Mouse (Mus musculus) forebrain, embryonic 13.5 days (tissue): ENCODE data around the gene Prr15l. TPM values are rescaled to one million over a fixed set of nuclear protein-coding genes. Genes with fewer than 3 reads are reported as not detected.

ENCODE experiments used
- ATAC-seq: fragments of 200-750 bp; cut with Nextera tagmentation; 2 replicates; pipeline ENCODE4 v1.8.0; 2017
- H3K27ac ChIP-seq: fragments of 300-500 bp; sonication (generic); 2 replicates; pipeline ENCODE4 v1.5.1; 2015; ENCODE audit warnings: inconsistent platforms, mild to moderate bottlenecking, moderate library complexity
- H3K27me3 ChIP-seq: fragments of 300-500 bp; sonication (generic); 2 replicates; pipeline ENCODE4 v1.6.1; 2015; ENCODE audit warnings: mild to moderate bottlenecking, inconsistent platforms
- H3K36me3 ChIP-seq: fragments of 300-500 bp; sonication (generic); 2 replicates; pipeline ENCODE4 v1.6.1; 2015; ENCODE audit warnings: mild to moderate bottlenecking, inconsistent platforms; ENCODE audit not compliant: poor library complexity, severe bottlenecking
- H3K4me1 ChIP-seq: fragments of 300-500 bp; sonication (generic); 2 replicates; pipeline ENCODE4 v1.6.1; 2015; ENCODE audit warnings: inconsistent platforms
- H3K4me2 ChIP-seq: fragments of 300-500 bp; sonication (generic); 2 replicates; pipeline ENCODE4 v1.6.1; 2015; ENCODE audit warnings: inconsistent platforms, mild to moderate bottlenecking, moderate library complexity
- H3K4me3 ChIP-seq: fragments of 300-500 bp; sonication (generic); 2 replicates; pipeline ENCODE4 v1.5.1; 2015; ENCODE audit warnings: mild to moderate bottlenecking, inconsistent platforms
- H3K9ac ChIP-seq: fragments of 300-500 bp; sonication (generic); 2 replicates; pipeline ENCODE4 v1.6.1; 2015; ENCODE audit warnings: mild to moderate bottlenecking, inconsistent platforms
- H3K9me3 ChIP-seq: fragments of 300-500 bp; sonication (generic); replicated peaks from 2 replicates; pipeline ENCODE4 v1.6.1; 2016; ENCODE audit warnings: inconsistent platforms
- WGBS: fragments of 180-500 bp; shearing (Covaris S2); methylation state at CpG from one replicate; pipeline ENCODE4 v1.1.7; 2015; 5-methylcytosine and 5-hydroxymethylcytosine counted together
- polyA plus RNA-seq: library from polyadenylated mRNA; unstranded; fragments of >200 nt; fragmentation: Nextera tagmentation; extraction: Ambion mirVana; gene quantifications from 2 replicates; pipeline ENCODE4 v1.2.1, GENCODE M21; 2015

The Prr15l gene
- polyA plus RNA-seq, 1 experiment from 2014 or later, result 0.08 TPM

GRCm38 (mm10) chr11:96902639-96903635, 25.0 kb upstream of the Prr15l start:
- 3% methylated on average over 16 of the region's 16 CpGs for WGBS

GRCm38 (mm10) chr11:96906431-96907161, 21.3 kb upstream of the Prr15l start:
- no peak for ATAC-seq
- H3K4me3 ChIP-seq, result no peak overlapping the region
- no peaks in the 10 kb centered on the region for H3K27me3 ChIP-seq
- H3K9ac ChIP-seq, result no peak overlapping the region
- no peak overlapping the region for H3K4me2 ChIP-seq
- H3K9me3 ChIP-seq, result no peaks in the 10 kb centered on the region
- peak overlapping the region; percentile 48 for H3K27ac ChIP-seq
- H3K4me1 ChIP-seq, result peaks cover 68% of the 10 kb centered on the region
- 55% methylated on average over 15 of the region's 15 CpGs for WGBS
- H3K36me3 ChIP-seq, result peaks cover 40% of the 10 kb centered on the region

More at GRCm38 (mm10) chr11:96902639-96903635, 25.0 kb upstream of the Prr15l start:
- Histone ChIP-seq H3K36me3 (peaks cover 18% of the 10 kb centered on the region), H3K27ac (peak overlapping the region; percentile 97), H3K4me1 (peaks cover 89% of the 10 kb centered on the region), H3K9ac (peak overlapping the region; percentile 38; the same call in 1 of the 2 replicates), H3K9me3 (no peaks in the 10 kb centered on the region), H3K27me3 (no peaks in the 10 kb centered on the region), H3K4me3 (no peak overlapping the region), H3K4me2 (no peak overlapping the region)
- peak; percentile 83 for ATAC-seq

- H3K9me3 ChIP-seq, result no peaks in the 10 kb centered on the region
- peaks cover 54% of the 10 kb centered on the region for H3K36me3 ChIP-seq
- H3K27me3 ChIP-seq, result no peaks in the 10 kb centered on the region
- H3K4me3 ChIP-seq, result no peak overlapping the region
- H3K4me2 ChIP-seq, result no peak overlapping the region
- 0 out of 2 replicates have a peak overlapping the region, but pooled peaks have one; percentile 37 for H3K9ac ChIP-seq
- H3K27ac ChIP-seq, result no peak overlapping the region
- ATAC-seq, result no peak
- WGBS, result 94% methylated on average over 12 of the region's 12 CpGs
- peaks cover 53% of the 10 kb centered on the region for H3K4me1 ChIP-seq
Measured at GRCm38 (mm10) chr11:96908594-96908993, 19.3 kb upstream of the Prr15l start.

- H3K4me2 ChIP-seq, result no peak overlapping the region
- H3K36me3 ChIP-seq, result peaks cover 54% of the 10 kb centered on the region
- H3K9me3 ChIP-seq, result no peaks in the 10 kb centered on the region
- peaks cover 50% of the 10 kb centered on the region for H3K4me1 ChIP-seq
- peak overlapping the region; percentile 31; the same call in 1 of the 2 replicates for H3K27ac ChIP-seq
- WGBS, result 23% methylated on average over 7 of the region's 7 CpGs
- no peak overlapping the region for H3K4me3 ChIP-seq
- ATAC-seq, result peak; percentile 78
- no peaks in the 10 kb centered on the region for H3K27me3 ChIP-seq
- H3K9ac ChIP-seq, result peak overlapping the region; percentile 8; the same call in 1 of the 2 replicates
Measured at GRCm38 (mm10) chr11:96910003-96910402, 17.9 kb upstream of the Prr15l start.

- Histone ChIP-seq H3K9me3 (no peaks in the 10 kb centered on the region), H3K4me2 (no peak overlapping the region), H3K4me3 (no peak overlapping the region), H3K27me3 (no peaks in the 10 kb centered on the region), H3K9ac (0 out of 2 replicates have a peak overlapping the region, but pooled peaks have one; percentile 23), H3K36me3 (peaks cover 38% of the 10 kb centered on the region), H3K4me1 (peaks cover 36% of the 10 kb centered on the region), H3K27ac (no peak overlapping the region)
- 94% methylated on average over 11 of the region's 11 CpGs for WGBS
- no peak for ATAC-seq
Measured at GRCm38 (mm10) chr11:96912682-96913081, 15.2 kb upstream of the Prr15l start.

- peak within 1 kb of the TSS; percentile 99 for H3K4me2 ChIP-seq
- under 1% methylated on average over 55 of the region's 55 CpGs for WGBS
- H3K36me3 ChIP-seq, result peaks cover 18% of the 10 kb centered on the region
- ATAC-seq, result peak; percentile 98
- H3K9me3 ChIP-seq, result no peaks in the 10 kb centered on the region
- H3K4me1 ChIP-seq, result peaks cover 20% of the 10 kb centered on the region
- H3K27me3 ChIP-seq, result no peaks in the 10 kb centered on the region; the same call in 1 of the 2 replicates
- peak within 1 kb of the TSS; percentile 69 for H3K27ac ChIP-seq
- peak within 1 kb of the TSS; percentile 78 for H3K9ac ChIP-seq
- peak within 1 kb of the TSS; percentile 78 for H3K4me3 ChIP-seq
Measured at GRCm38 (mm10) chr11:96916044-96916884, 11.6 kb upstream of the Prr15l start, which contains the start of gene Cdk5rap3. TSS of gene Cdk5rap3 (minus strand) at chr11:96916496.

GRCm38 (mm10) chr11:96916885-96917396, 11.0 kb upstream of the Prr15l start:
- peaks cover 20% of the 10 kb centered on the region for H3K4me1 ChIP-seq
- peak overlapping the region; percentile 78 for H3K4me3 ChIP-seq
- H3K27me3 ChIP-seq, result no peaks in the 10 kb centered on the region; the same call in 1 of the 2 replicates
- H3K9me3 ChIP-seq, result no peaks in the 10 kb centered on the region
- ATAC-seq, result no peak
- H3K9ac ChIP-seq, result no peak overlapping the region
- 35% methylated on average over 13 of the region's 13 CpGs for WGBS
- peaks cover 11% of the 10 kb centered on the region for H3K36me3 ChIP-seq
- no peak overlapping the region for H3K27ac ChIP-seq
- H3K4me2 ChIP-seq, result peak overlapping the region; percentile 47

GRCm38 (mm10) chr11:96917415-96917814, 10.5 kb upstream of the Prr15l start:
- peaks cover 20% of the 10 kb centered on the region for H3K4me1 ChIP-seq
- 90% methylated on average over 6 of the region's 6 CpGs for whole genome bisulfite sequencing
- H3K9ac ChIP-seq, result no peak overlapping the region
- H3K4me3 ChIP-seq, result no peak overlapping the region
- no peak for ATAC-seq
- H3K27ac ChIP-seq, result no peak overlapping the region
- H3K36me3 ChIP-seq, result peaks cover 7% of the 10 kb centered on the region
- no peaks in the 10 kb centered on the region; the same call in 1 of the 2 replicates for H3K27me3 ChIP-seq
- H3K9me3 ChIP-seq, result no peaks in the 10 kb centered on the region
- H3K4me2 ChIP-seq, result no peak overlapping the region

GRCm38 (mm10) chr11:96919003-96919402, 8.9 kb upstream of the Prr15l start:
- Histone ChIP-seq H3K9ac (no peak overlapping the region), H3K4me2 (no peak overlapping the region), H3K4me1 (peaks cover 15% of the 10 kb centered on the region), H3K27me3 (no peaks in the 10 kb centered on the region; the same call in 1 of the 2 replicates), H3K27ac (no peak overlapping the region), H3K4me3 (no peak overlapping the region), H3K9me3 (no peaks in the 10 kb centered on the region), H3K36me3 (no peaks in the 10 kb centered on the region)
- ATAC-seq, result no peak
- WGBS, result 61% methylated on average over 6 of the region's 6 CpGs

GRCm38 (mm10) chr11:96924861-96925260, 3.0 kb upstream of the Prr15l start:
- Histone ChIP-seq H3K27ac (no peak overlapping the region), H3K27me3 (peaks cover 27% of the 10 kb centered on the region), H3K9me3 (no peaks in the 10 kb centered on the region), H3K4me3 (no peak overlapping the region), H3K4me2 (no peak overlapping the region), H3K9ac (no peak overlapping the region), H3K4me1 (no peaks in the 10 kb centered on the region), H3K36me3 (no peaks in the 10 kb centered on the region)
- 83% methylated on average over 11 of the region's 11 CpGs for WGBS
- ATAC-seq, result no peak
